Mouse (Mus musculus) midbrain, embryonic 16.5 days (tissue): Measurements from ENCODE around the gene Tsacc. TPM values are rescaled to one million over a fixed set of nuclear protein-coding genes. Genes with fewer than 3 reads are reported as not detected.
"Not testable (repeated sequence)": the region's sequence is repeated elsewhere in the genome, so short reads cannot be mapped to it uniquely, and the experiment has no call there.

Source experiments
- ATAC-seq: fragments of 200-750 bp; cut with Nextera tagmentation; 2 replicates; pipeline ENCODE4 v1.8.0; 2017; ENCODE audit warnings: moderate TSS enrichment
- H3K27ac ChIP-seq: fragments of 300-500 bp; sonication (generic); 2 replicates; pipeline ENCODE4 v1.5.1; 2014; ENCODE audit warnings: mild to moderate bottlenecking, low read length, mixed read lengths
- H3K27me3 ChIP-seq: fragments of 300-500 bp; sonication (generic); 2 replicates; pipeline ENCODE4 v1.6.1; 2014; ENCODE audit warnings: low read depth, low read length, mixed read lengths; ENCODE audit not compliant: control insufficient read depth, insufficient read depth
- H3K36me3 ChIP-seq: fragments of 300-500 bp; sonication (generic); 2 replicates; pipeline ENCODE4 v1.6.1; 2014; ENCODE audit warnings: mild to moderate bottlenecking, low read length, moderate library complexity, mixed read lengths; ENCODE audit not compliant: control insufficient read depth, insufficient read depth
- H3K4me1 ChIP-seq: fragments of 300-500 bp; sonication (generic); 2 replicates; pipeline ENCODE4 v1.6.1; 2014; ENCODE audit warnings: mild to moderate bottlenecking, low read length, mixed read lengths; ENCODE audit not compliant: control insufficient read depth, insufficient read depth
- H3K4me2 ChIP-seq: fragments of 300-500 bp; sonication (generic); 2 replicates; pipeline ENCODE4 v1.6.1; 2014; ENCODE audit warnings: mild to moderate bottlenecking, low read length, mixed read lengths
- H3K4me3 ChIP-seq: fragments of 300-500 bp; sonication (generic); 2 replicates; pipeline ENCODE4 v1.5.1; 2014; ENCODE audit warnings: low read depth, mild to moderate bottlenecking, low read length, moderate library complexity, mixed read lengths
- H3K9ac ChIP-seq: fragments of 300-500 bp; sonication (generic); 2 replicates; pipeline ENCODE4 v1.6.1; 2014; ENCODE audit warnings: low read depth, low read length, mixed read lengths
- H3K9me3 ChIP-seq: fragments of 300-500 bp; sonication (generic); replicated peaks from 2 replicates; pipeline ENCODE4 v1.6.1; 2014; ENCODE audit warnings: mild to moderate bottlenecking, low read length, mixed read lengths; ENCODE audit not compliant: control insufficient read depth, poor library complexity, severe bottlenecking
- WGBS: fragments of 180-500 bp; shearing (Covaris S2); extraction: QIAGEN DNeasy Blood & Tissue Kit; methylation state at CpG from one replicate; pipeline ENCODE4 v1.1.7; 2014; 5-methylcytosine and 5-hydroxymethylcytosine counted together
- polyA plus RNA-seq: library from polyadenylated mRNA; unstranded; fragments of >200 nt; fragmentation: Nextera tagmentation; extraction: Ambion mirVana; gene quantifications from 2 replicates; pipeline ENCODE4 v1.2.1, GENCODE M21; 2015

The Tsacc gene
- polyA plus RNA-seq, 1 experiment from 2014 or later = 7.5 TPM

- ATAC-seq, H3K9ac ChIP-seq, H3K4me1 ChIP-seq, H3K27me3 ChIP-seq, H3K4me2 ChIP-seq, H3K27ac ChIP-seq, H3K9me3 ChIP-seq, H3K36me3 ChIP-seq, H3K4me3 ChIP-seq: not testable (repeated sequence)
- WGBS = 70% methylated on average over 8 of the region's 10 CpGs
Observed at GRCm38 (mm10) chr3:88288133-88288713, 8.6 kb downstream of the Tsacc start.

- no peaks in the 10 kb centered on the region for H3K9me3 ChIP-seq
- H3K4me1 ChIP-seq = no peaks in the 10 kb centered on the region
- no peak within 1 kb of the TSS for H3K4me2 ChIP-seq
- 96% methylated on average over 4 of the region's 4 CpGs for WGBS
- H3K27ac ChIP-seq = no peak within 1 kb of the TSS
- H3K27me3 ChIP-seq = no peaks in the 10 kb centered on the region
- no peaks in the 10 kb centered on the region for H3K36me3 ChIP-seq
- H3K9ac ChIP-seq = no peak within 1 kb of the TSS
- no peak within 1 kb of the TSS for H3K4me3 ChIP-seq
- no peak for ATAC-seq
Observed at GRCm38 (mm10) chr3:88287110-88287509, 9.7 kb downstream of the Tsacc start, which contains the start of gene Gm38392. TSS of gene Gm38392 (minus strand) at chr3:88287210.

DNA sequence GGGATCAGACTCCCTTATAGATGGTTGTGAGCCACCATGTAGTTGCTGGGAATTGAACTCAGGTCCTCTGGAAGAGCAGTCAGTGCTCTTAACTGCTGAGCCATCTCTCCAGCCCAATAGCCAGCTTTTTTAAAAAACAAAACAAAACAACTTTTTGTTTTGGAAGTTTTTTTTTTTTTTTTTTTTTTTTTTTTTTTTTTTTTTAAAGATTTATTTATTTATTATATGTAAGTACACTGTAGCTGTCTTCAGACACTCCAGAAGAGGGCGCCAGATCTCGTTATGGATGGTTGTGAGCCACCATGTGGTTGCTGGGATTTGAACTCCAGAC lies 11.3 kb downstream of the Tsacc start:
- not testable (repeated sequence) for H3K4me1 ChIP-seq

DNA sequence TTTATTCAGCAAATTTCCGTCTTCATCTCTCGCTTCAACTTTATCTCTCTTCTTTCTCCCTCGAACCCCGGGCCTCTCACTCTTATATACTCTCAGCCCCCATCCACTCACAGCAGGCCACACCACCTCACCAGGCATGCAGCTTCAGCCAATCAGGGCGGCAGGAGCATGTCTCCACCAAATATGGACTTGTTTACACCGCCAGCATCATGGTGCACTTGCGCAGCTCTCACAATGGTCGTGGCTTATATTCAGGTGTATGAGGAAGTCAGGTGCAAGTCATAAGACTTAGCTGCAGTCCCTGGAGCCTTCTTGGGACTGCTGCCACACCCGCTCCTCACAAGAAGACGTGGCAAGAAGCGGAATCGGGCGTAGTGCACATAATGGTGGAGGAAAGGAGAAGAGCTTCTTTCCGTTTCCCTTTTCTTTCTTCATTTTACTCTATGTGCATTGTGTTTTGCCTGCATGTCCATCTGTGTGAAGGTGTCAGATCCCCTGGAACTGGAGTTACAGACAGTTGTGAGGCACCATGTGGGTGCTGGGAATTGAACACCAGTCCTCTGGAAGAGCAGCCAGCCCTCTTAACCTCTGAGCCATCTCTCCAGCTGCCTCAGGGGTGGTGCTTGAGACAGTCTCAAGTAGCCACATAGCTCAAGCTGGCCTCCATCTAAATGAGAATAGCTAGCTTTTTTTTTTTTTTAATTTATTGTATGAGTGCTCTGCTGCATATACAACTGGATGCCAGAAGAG lies 11.8 kb downstream of the Tsacc start:
- WGBS = 95% methylated on average over 14 of the region's 14 CpGs
- H3K4me1 ChIP-seq = not testable (repeated sequence)

More for the DNA sequence above, 11.3 kb downstream of the Tsacc start:
- not testable (repeated sequence) for H3K27ac ChIP-seq, ATAC-seq, H3K4me2 ChIP-seq, H3K27me3 ChIP-seq, H3K9ac ChIP-seq, H3K9me3 ChIP-seq, H3K4me3 ChIP-seq, H3K36me3 ChIP-seq
- WGBS = no CpG with 5 or more reads among the region's 2 CpGs

DNA sequence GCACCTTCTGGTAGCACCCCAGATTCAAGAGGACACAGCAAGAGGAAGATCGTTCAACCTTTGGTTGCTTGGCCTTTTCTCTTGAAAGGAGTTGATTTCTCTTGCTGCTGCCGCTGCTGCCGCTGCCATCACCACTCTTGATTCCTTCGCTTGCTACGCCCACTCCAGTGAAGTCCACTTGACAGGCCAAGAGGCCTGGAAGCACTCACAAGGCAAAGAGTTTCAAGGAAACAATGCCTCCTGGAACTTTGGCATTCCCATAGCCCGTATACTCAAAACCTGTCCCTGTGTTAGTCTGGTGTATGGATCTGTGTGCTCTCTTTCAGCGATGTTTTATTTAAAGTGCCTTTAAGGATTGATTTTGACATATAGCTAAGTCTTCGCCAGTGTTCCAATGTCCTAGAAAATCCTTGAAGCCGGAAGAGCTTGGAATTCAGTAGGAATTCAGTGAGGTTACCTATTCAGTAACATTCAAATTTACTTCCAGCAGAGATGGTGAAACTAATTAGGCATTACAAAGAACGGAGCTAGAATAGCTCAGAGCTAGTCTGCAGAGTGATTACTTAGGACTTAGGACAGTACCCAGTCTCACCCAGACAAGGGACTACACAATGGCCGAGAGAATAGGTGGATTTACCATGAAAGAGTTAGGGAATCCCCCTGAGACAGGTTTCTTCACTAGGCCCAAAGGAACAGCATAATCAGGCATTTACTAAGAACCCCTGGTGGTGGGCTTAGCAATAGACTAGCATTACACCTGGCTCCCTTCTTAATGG lies 15.5 kb downstream of the Tsacc start:
- not testable (repeated sequence) for H3K36me3 ChIP-seq

More for the DNA sequence above, 11.8 kb downstream of the Tsacc start:
- not testable (repeated sequence) for ATAC-seq, H3K9me3 ChIP-seq, H3K27ac ChIP-seq, H3K4me2 ChIP-seq, H3K36me3 ChIP-seq, H3K27me3 ChIP-seq, H3K4me3 ChIP-seq, H3K9ac ChIP-seq

GRCm38 (mm10) chr3:88280035-88280434 lies 16.8 kb downstream of the Tsacc start:
- ATAC-seq = no peak
- H3K9me3 ChIP-seq = no peaks in the 10 kb centered on the region
- H3K4me3 ChIP-seq = no peak overlapping the region
- no peaks in the 10 kb centered on the region for H3K4me1 ChIP-seq
- no peak overlapping the region for H3K27ac ChIP-seq
- H3K4me2 ChIP-seq = no peak overlapping the region
- no peaks in the 10 kb centered on the region for H3K27me3 ChIP-seq
- WGBS = 93% methylated on average over 2 of the region's 2 CpGs
- H3K36me3 ChIP-seq = no peaks in the 10 kb centered on the region
- H3K9ac ChIP-seq = no peak overlapping the region

More for the DNA sequence above, 15.5 kb downstream of the Tsacc start:
- H3K27ac ChIP-seq, H3K9ac ChIP-seq, H3K4me1 ChIP-seq, H3K4me2 ChIP-seq, H3K4me3 ChIP-seq, ATAC-seq, H3K9me3 ChIP-seq, H3K27me3 ChIP-seq: not testable (repeated sequence)
- 54% methylated on average over 11 of the region's 11 CpGs for WGBS

DNA sequence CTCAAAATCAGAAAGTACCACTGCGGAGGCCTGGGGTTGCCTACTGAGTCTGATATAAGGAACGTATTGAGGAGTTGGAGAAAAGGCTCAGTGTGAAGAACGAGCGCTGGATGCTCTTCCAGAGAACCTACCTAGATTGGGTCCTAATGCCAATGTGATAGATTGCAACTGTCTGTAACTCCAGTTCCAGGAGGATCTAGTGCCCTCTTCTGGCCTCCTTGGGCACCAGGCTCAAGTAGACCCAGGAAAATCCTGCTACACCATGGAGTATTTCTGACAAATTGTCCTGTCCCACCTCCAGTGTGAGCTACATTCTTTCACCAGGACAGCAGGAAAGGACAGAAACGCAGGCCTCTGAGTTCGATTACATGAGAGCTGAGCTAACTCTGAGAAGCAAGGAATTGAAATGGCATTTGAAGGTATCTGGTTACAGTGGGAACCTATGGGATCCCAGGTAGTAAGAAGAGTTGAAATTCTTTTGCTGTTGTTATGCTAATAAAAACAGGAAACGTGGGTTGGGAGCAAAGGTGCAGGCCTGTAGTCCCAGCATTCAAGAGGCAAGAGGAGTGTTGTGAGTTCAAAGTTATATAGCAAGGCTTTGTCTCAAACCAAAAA lies 20.2 kb downstream of the Tsacc start:
- Histone ChIP-seq H3K27me3 (no peaks in the 10 kb centered on the region), H3K4me2 (no peak overlapping the region), H3K36me3 (no peaks in the 10 kb centered on the region), H3K4me1 (no peaks in the 10 kb centered on the region), H3K9ac (no peak overlapping the region), H3K9me3 (no peaks in the 10 kb centered on the region), H3K4me3 (no peak overlapping the region), H3K27ac (no peak overlapping the region)
- WGBS = 57% methylated on average over 7 of the region's 7 CpGs
- ATAC-seq = no peak

DNA sequence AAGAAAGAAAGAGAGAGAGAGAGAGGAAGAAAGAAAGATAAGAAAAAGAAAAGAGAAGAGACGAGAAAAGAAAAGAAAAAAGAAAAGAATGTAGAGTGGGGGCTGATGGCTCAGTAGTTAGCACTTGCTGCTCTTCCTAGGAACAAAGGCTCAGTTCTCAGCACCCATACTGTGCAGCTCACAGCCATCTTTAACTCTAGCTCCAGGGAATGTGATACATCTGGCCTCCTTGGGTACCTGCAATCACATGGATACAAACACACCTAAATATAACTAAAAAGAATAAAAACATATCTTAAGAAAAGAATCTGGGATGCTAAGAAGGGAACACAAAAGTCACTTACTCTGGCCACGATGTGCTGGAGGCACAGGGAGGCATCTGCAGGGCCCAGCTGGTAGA lies 20.7 kb downstream of the Tsacc start:
- no peak overlapping the region for H3K27ac ChIP-seq
- WGBS = 77% methylated on average over 2 of the region's 2 CpGs
- H3K27me3 ChIP-seq = no peaks in the 10 kb centered on the region
- no peak for ATAC-seq
- H3K4me1 ChIP-seq = no peaks in the 10 kb centered on the region
- no peaks in the 10 kb centered on the region for H3K36me3 ChIP-seq
- H3K9ac ChIP-seq = no peak overlapping the region
- no peaks in the 10 kb centered on the region for H3K9me3 ChIP-seq
- no peak overlapping the region for H3K4me3 ChIP-seq
- H3K4me2 ChIP-seq = no peak overlapping the region

DNA sequence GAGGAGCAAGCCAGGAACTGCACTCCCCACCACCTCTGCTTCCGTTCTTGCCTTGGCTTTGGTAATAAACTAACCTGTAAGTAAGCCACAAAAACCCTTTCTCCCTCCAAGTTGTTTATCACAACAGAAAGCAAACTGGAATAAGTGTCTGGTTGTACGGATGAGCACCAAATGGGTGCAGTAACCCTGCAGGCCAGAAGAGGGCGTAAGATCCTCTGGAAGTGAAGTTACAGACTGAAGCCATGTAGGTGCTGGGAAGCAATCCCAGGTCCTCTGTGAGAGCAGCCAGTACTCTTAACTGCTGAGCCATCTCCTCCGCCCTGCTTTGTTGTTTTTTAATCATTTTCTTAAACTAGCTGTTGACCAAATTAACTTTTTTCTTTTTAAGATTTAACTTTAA lies 22.8 kb downstream of the Tsacc start:
- no peaks in the 10 kb centered on the region for H3K4me1 ChIP-seq
- no peaks in the 10 kb centered on the region for H3K36me3 ChIP-seq
- ATAC-seq = no peak
- no peak overlapping the region for H3K27ac ChIP-seq
- WGBS = 100% methylated on average over 4 of the region's 4 CpGs
- no peaks in the 10 kb centered on the region for H3K27me3 ChIP-seq
- no peak overlapping the region for H3K9ac ChIP-seq
- H3K4me3 ChIP-seq = no peak overlapping the region
- no peak overlapping the region for H3K4me2 ChIP-seq
- H3K9me3 ChIP-seq = no peaks in the 10 kb centered on the region
